Mouse (Mus musculus) forebrain, postnatal 0 days (tissue): ENCODE measurements around the gene Fstl1. TPM values are rescaled to one million over a fixed set of nuclear protein-coding genes. Genes with fewer than 3 reads are reported as not detected.

Experiments used
- ATAC-seq: fragments of 200-750 bp; cut with Nextera tagmentation; 2 replicates; pipeline ENCODE4 v1.8.0; 2017; ENCODE audit warnings: mild to moderate bottlenecking, moderate library complexity
- DNase-seq: peaks from one replicate; pipeline ENCODE4 v3.0.0-alpha.2; 2015
- H3K27ac ChIP-seq: fragments of 300-500 bp; sonication (generic); 2 replicates; pipeline ENCODE4 v1.5.1; 2014; ENCODE audit warnings: low read depth, mild to moderate bottlenecking, antibody characterized with exemption, low read length, moderate library complexity, mixed read lengths
- H3K27me3 ChIP-seq: fragments of 300-500 bp; sonication (generic); 2 replicates; pipeline ENCODE4 v1.6.1; 2014; ENCODE audit warnings: mild to moderate bottlenecking, low read length, mixed read lengths; ENCODE audit not compliant: insufficient read depth
- H3K36me3 ChIP-seq: fragments of 300-500 bp; sonication (generic); 2 replicates; pipeline ENCODE4 v1.6.1; 2014; ENCODE audit warnings: mild to moderate bottlenecking, moderate library complexity; ENCODE audit not compliant: insufficient read depth
- H3K4me1 ChIP-seq: fragments of 300-500 bp; sonication (generic); 2 replicates; pipeline ENCODE4 v1.6.1; 2014; ENCODE audit warnings: antibody characterized with exemption; ENCODE audit not compliant: insufficient read depth
- H3K4me2 ChIP-seq: fragments of 300-500 bp; sonication (generic); 2 replicates; pipeline ENCODE4 v1.6.1; 2014; ENCODE audit warnings: low read depth, mild to moderate bottlenecking, moderate library complexity
- H3K4me3 ChIP-seq: fragments of 300-500 bp; sonication (generic); 2 replicates; pipeline ENCODE4 v1.5.1; 2014; ENCODE audit warnings: low read depth, low read length, mixed read lengths
- H3K9ac ChIP-seq: fragments of 300-500 bp; sonication (generic); 2 replicates; pipeline ENCODE4 v1.6.1; 2014; ENCODE audit warnings: mild to moderate bottlenecking
- H3K9me3 ChIP-seq: fragments of 300-500 bp; sonication (generic); 2 replicates; pipeline ENCODE4 v1.6.1; 2016; ENCODE audit warnings: low read length
- CTCF ChIP-seq: sonication (generic); IDR thresholded peaks from 2 replicates; pipeline ENCODE4 v1.5.1; 2016; ENCODE audit warnings: antibody characterized with exemption, control low read depth, low read depth
- WGBS: fragments of 180-500 bp; shearing (Covaris S2); extraction: QIAGEN DNeasy Blood & Tissue Kit; methylation state at CpG from one replicate; pipeline ENCODE4 v1.1.7; 2014; 5-methylcytosine and 5-hydroxymethylcytosine counted together
- polyA plus RNA-seq: library from polyadenylated mRNA; unstranded; fragments of >200 nt; fragmentation: Nextera tagmentation; extraction: Ambion mirVana; gene quantifications from 2 replicates; pipeline ENCODE4 v1.2.1, GENCODE M21; 2015
- total RNA-seq: library from RNA; depleted of rRNA; stranded (reverse); fragments of >200 nt; gene quantifications from 2 replicates; pipeline ENCODE4 v1.2.3, GENCODE M21; 2014

Fstl1 gene
- total and polyA plus RNA-seq, 2 experiments from 2014 or later, result 67.2 to 78.3 TPM

- no peak overlapping the region for H3K27ac ChIP-seq
- DNase-seq (no peak), ATAC-seq (no peak)
- 90% methylated on average over 2 of the region's 2 CpGs for WGBS
- H3K4me3 ChIP-seq, result no peak overlapping the region
- no peak overlapping the region for H3K9ac ChIP-seq
- no peak overlapping the region for H3K4me2 ChIP-seq
- H3K36me3 ChIP-seq, result no peaks in the 10 kb centered on the region
- H3K27me3 ChIP-seq, result no peaks in the 10 kb centered on the region
- TF ChIP-seq CTCF, result no peak
- H3K4me1 ChIP-seq, result no peaks in the 10 kb centered on the region
- H3K9me3 ChIP-seq, result no peaks in the 10 kb centered on the region
Observed at GRCm38 (mm10) chr16:37740076-37740475, 36.6 kb upstream of the Fstl1 start.

DNA sequence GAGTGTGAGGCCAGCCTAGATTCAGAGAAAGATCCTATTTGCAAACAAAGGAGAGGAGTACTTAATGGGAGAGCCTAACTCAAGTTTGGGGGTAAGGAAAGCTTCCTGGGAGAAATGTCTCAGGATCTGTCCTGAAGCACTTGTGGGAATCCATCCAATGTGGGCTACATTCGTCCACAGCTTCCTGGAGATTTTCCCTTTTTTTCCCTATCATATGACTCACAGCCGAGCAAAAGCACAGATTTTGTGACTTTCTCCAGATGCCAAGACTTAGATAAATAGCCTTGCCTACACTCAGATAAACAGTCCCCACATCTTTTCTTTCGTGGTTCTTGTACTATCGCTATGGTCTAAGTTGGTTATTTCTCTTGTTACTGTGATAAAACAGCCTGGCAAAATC, 34.4 kb upstream of the Fstl1 start:
- Histone ChIP-seq H3K9ac (no peak overlapping the region), H3K36me3 (no peaks in the 10 kb centered on the region), H3K27ac (no peak overlapping the region), H3K4me2 (no peak overlapping the region), H3K4me1 (no peaks in the 10 kb centered on the region), H3K27me3 (no peaks in the 10 kb centered on the region), H3K9me3 (no peaks in the 10 kb centered on the region), H3K4me3 (no peak overlapping the region)
- no peak for ATAC-seq
- TF ChIP-seq CTCF, result no peak
- WGBS, result 83% methylated on average over 4 of the region's 4 CpGs
- no peak for DNase-seq

DNA sequence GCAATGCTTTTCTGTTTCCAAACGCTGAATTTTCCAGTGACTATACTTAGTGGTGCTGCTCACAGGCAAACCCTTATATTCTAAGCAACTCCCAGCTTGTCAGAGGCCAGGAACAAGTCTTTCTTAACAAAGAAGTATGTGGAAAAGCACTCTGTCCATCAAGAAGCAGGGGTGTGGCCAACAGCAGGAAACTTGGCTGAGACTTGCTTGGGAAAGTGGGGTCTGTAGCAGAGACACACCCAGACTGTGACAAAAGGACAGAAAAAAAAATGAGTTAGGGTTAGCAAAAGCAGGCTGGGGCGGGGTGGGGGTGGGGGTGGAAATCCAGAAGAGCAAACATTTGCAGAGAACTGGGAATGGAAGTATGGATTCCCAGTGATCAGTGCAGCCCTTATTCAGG, 23.8 kb upstream of the Fstl1 start:
- no peak overlapping the region for H3K4me2 ChIP-seq
- no peaks in the 10 kb centered on the region for H3K36me3 ChIP-seq
- no peak overlapping the region for H3K4me3 ChIP-seq
- ATAC-seq, result no peak; the same call in 1 of the 2 replicates
- H3K27me3 ChIP-seq, result no peaks in the 10 kb centered on the region
- no peaks in the 10 kb centered on the region for H3K9me3 ChIP-seq
- no peak for DNase-seq
- no peak overlapping the region for H3K9ac ChIP-seq
- H3K27ac ChIP-seq, result no peak overlapping the region
- TF ChIP-seq CTCF, result no peak
- no peaks in the 10 kb centered on the region for H3K4me1 ChIP-seq
- 30% methylated on average over 2 of the region's 2 CpGs for WGBS

- H3K27ac ChIP-seq, result no peak overlapping the region
- H3K4me3 ChIP-seq, result no peak overlapping the region
- no peaks in the 10 kb centered on the region for H3K4me1 ChIP-seq
- no peak overlapping the region for H3K9ac ChIP-seq
- no peaks in the 10 kb centered on the region for H3K27me3 ChIP-seq
- H3K9me3 ChIP-seq, result no peaks in the 10 kb centered on the region
- WGBS, result 90% methylated on average over 1 of the region's 1 CpGs
- DNase-seq (no peak), ATAC-seq (no peak)
- no peaks in the 10 kb centered on the region for H3K36me3 ChIP-seq
- TF ChIP-seq CTCF, result no peak
- no peak overlapping the region for H3K4me2 ChIP-seq
Observed at GRCm38 (mm10) chr16:37753809-37754208, 22.9 kb upstream of the Fstl1 start.

- no peak overlapping the region for H3K9ac ChIP-seq
- 64% methylated on average over 4 of the region's 4 CpGs for WGBS
- no peak overlapping the region for H3K4me3 ChIP-seq
- no peaks in the 10 kb centered on the region for H3K36me3 ChIP-seq
- H3K9me3 ChIP-seq, result no peaks in the 10 kb centered on the region
- no peak for DNase-seq
- no peak for TF ChIP-seq CTCF
- no peak overlapping the region for H3K4me2 ChIP-seq
- H3K27me3 ChIP-seq, result no peaks in the 10 kb centered on the region
- no peak overlapping the region for H3K27ac ChIP-seq
- no peaks in the 10 kb centered on the region for H3K4me1 ChIP-seq
- no peak for ATAC-seq
Observed at GRCm38 (mm10) chr16:37754483-37754882, 22.2 kb upstream of the Fstl1 start.

DNA sequence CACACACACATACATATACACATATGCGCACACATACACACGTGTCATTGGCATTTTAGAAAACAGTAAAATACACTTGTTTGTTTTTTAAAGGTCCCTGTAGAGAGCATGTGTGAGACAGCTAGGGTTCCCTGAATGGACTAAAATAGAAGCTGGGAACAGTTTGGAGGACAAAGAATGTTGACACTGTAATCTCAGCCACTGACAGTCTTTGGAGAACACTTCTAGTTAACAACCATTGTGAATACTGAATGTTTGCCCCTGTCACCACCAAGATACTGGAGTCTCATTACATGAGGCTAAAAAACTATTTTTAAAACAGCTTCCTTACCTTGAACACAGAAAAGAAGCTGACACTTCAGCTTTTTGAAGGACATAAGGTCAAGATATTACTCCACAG, 19.4 kb upstream of the Fstl1 start:
- WGBS, result 93% methylated on average over 2 of the region's 2 CpGs
- no peak overlapping the region for H3K4me2 ChIP-seq
- H3K27ac ChIP-seq, result no peak overlapping the region
- no peak for TF ChIP-seq CTCF
- no peak overlapping the region for H3K4me3 ChIP-seq
- no peaks in the 10 kb centered on the region for H3K36me3 ChIP-seq
- DNase-seq (no peak), ATAC-seq (no peak)
- H3K27me3 ChIP-seq, result no peaks in the 10 kb centered on the region
- H3K9me3 ChIP-seq, result no peaks in the 10 kb centered on the region
- no peaks in the 10 kb centered on the region for H3K4me1 ChIP-seq
- no peak overlapping the region for H3K9ac ChIP-seq

DNA sequence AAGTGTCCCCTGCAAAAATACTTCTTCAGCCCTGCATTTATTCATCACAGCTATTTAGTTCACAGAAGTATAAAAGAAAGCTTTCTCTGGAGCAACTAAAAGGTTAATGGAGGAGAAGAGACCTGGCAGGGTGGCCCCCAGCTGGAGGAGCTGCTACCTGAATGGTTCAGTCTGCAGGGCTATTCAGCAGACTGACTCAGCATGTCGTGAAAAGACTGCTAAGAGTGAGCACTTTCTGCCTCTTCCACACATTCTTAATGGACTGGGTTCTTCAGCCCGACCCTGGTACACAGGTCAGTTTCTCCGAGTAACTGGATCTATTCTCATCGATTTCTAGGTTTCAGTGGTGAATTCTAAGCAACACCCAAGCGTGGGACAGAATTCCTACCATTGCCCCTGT, 12.9 kb upstream of the Fstl1 start:
- no peak for TF ChIP-seq CTCF
- no peak for DNase-seq
- Histone ChIP-seq H3K27me3 (no peaks in the 10 kb centered on the region), H3K27ac (no peak overlapping the region), H3K4me2 (no peak overlapping the region), H3K36me3 (no peaks in the 10 kb centered on the region), H3K9ac (no peak overlapping the region), H3K4me3 (no peak overlapping the region), H3K9me3 (no peaks in the 10 kb centered on the region), H3K4me1 (no peaks in the 10 kb centered on the region)
- 14% methylated on average over 5 of the region's 5 CpGs for WGBS
- no peak for ATAC-seq
